Mouse (Mus musculus): ENCODE data around the gene Cnga2.

- no peak for TF ChIP-seq CTCF (IDR thresholded peaks at IDR 0.05; ENCODE audit: control insufficient read depth, insufficient read depth, insufficient replicate concordance, low read depth, low read length)
- TF ChIP-seq POLR2A (IDR thresholded peaks at IDR 0.05; ENCODE audit: control insufficient read depth, low read depth, low read length): no peak
These were observed 52.4 kb downstream of the Cnga2 start for GRCm38 (mm10) chrX:72044056-72044455.

All from testis, adult 2 months (tissue).